Mouse (Mus musculus): ENCODE results near the gene Hhex. TPM values are rescaled to one million over a fixed set of nuclear protein-coding genes. Genes with fewer than 3 reads are reported as not detected.

The Hhex gene
- 10.6 and 26.5 TPM in 2 replicates for polyA plus RNA-seq (2016; fragmentation: Nextera tagmentation; extraction: Ambion mirVana)

- H3K36me3 ChIP-seq = no peaks in the 10 kb centered on the region
- peaks cover 20% of the 10 kb centered on the region for H3K4me1 ChIP-seq
- H3K4me3 ChIP-seq = peak within 1 kb of the TSS; percentile 66
- peaks cover 96% of the 10 kb centered on the region for H3K27me3 ChIP-seq (ENCODE audit: insufficient read depth, poor library complexity, severe bottlenecking)
- under 1% methylated on average over 71 of the region's 79 CpGs for WGBS
- peak within 1 kb of the TSS; percentile 87 for H3K27ac ChIP-seq
- no peaks in the 10 kb centered on the region for H3K9me3 ChIP-seq
- DNase-seq (ENCODE audit: low spot score) = peak; percentile 89
Measured at GRCm38 (mm10) chr19:37434263-37434951, at the start of gene Hhex. Gene Hhex (plus strand): TSS chr19:37434810.

DNA sequence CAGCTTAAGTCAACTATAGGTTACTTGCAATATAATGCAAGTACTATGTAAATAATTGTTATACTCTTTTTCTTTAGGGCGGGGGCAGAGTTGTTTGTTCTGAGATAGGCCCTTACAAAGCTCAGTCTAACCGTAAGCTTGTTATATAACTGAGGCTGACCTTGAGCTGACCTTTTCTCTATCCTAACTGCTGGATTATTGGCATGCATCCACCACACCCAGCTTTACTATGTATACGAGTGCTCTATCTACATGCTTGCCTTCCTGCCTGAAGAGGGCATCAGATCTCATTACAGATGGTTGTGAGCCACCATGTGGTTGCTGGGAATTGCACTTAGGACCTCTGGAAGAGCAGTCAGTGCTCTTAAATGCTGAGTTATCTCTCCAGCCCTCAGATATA lies 48.5 kb upstream of the Hhex start:
- no peaks in the 10 kb centered on the region for H3K27me3 ChIP-seq (ENCODE audit: insufficient read depth, poor library complexity, severe bottlenecking)
- no peak for DNase-seq (ENCODE audit: low spot score)
- peaks cover 62% of the 10 kb centered on the region for H3K36me3 ChIP-seq
- 80% methylated on average over 3 of the region's 3 CpGs for WGBS
- no peak overlapping the region for H3K4me3 ChIP-seq
- H3K27ac ChIP-seq = no peak overlapping the region
- no peaks in the 10 kb centered on the region for H3K4me1 ChIP-seq
- H3K9me3 ChIP-seq = no peaks in the 10 kb centered on the region

- Histone ChIP-seq H3K27me3 (ENCODE audit: insufficient read depth, poor library complexity, severe bottlenecking) (no peaks in the 10 kb centered on the region), H3K4me1 (no peaks in the 10 kb centered on the region), H3K27ac (no peak overlapping the region), H3K4me3 (no peak overlapping the region), H3K36me3 (peaks cover 87% of the 10 kb centered on the region), H3K9me3 (no peaks in the 10 kb centered on the region)
- DNase-seq (ENCODE audit: low spot score) = no peak
- 93% methylated on average over 3 of the region's 3 CpGs for WGBS
Measured at GRCm38 (mm10) chr19:37391869-37392268, 42.7 kb upstream of the Hhex start.

DNA sequence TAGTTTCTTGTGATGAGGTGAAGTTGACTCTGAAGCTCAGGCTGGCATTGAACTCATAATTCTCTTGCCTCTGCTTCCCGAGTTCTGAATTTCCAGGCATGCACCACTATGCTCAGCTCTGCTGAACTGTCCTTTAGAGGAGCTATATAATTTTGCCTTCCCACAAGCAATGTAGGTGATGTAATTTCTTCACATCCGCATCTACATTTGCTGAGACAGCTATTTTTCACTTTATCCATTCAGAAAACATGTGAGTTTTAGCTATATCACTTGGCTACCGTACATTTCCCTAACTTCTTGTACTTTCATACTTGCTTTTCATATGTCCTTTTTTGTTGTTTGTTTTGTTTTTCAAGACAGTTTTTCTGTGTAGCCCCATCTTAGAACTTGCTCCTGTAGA lies 38.3 kb upstream of the Hhex start:
- Histone ChIP-seq H3K27me3 (ENCODE audit: insufficient read depth, poor library complexity, severe bottlenecking) (no peaks in the 10 kb centered on the region), H3K36me3 (peaks cover 91% of the 10 kb centered on the region), H3K4me1 (no peaks in the 10 kb centered on the region), H3K27ac (no peak overlapping the region), H3K9me3 (no peaks in the 10 kb centered on the region), H3K4me3 (no peak overlapping the region)
- DNase-seq (ENCODE audit: low spot score) = no peak
- WGBS = 95% methylated on average over 3 of the region's 3 CpGs

- DNase-seq (ENCODE audit: low spot score) = no peak
- 82% methylated on average over 6 of the region's 6 CpGs for WGBS
- H3K36me3 ChIP-seq = peaks cover 97% of the 10 kb centered on the region
- H3K9me3 ChIP-seq = no peaks in the 10 kb centered on the region
- no peaks in the 10 kb centered on the region for H3K4me1 ChIP-seq
- no peak overlapping the region for H3K27ac ChIP-seq
- no peaks in the 10 kb centered on the region for H3K27me3 ChIP-seq (ENCODE audit: insufficient read depth, poor library complexity, severe bottlenecking)
- H3K4me3 ChIP-seq = no peak overlapping the region
Measured at GRCm38 (mm10) chr19:37400936-37401335, 33.7 kb upstream of the Hhex start.

DNA sequence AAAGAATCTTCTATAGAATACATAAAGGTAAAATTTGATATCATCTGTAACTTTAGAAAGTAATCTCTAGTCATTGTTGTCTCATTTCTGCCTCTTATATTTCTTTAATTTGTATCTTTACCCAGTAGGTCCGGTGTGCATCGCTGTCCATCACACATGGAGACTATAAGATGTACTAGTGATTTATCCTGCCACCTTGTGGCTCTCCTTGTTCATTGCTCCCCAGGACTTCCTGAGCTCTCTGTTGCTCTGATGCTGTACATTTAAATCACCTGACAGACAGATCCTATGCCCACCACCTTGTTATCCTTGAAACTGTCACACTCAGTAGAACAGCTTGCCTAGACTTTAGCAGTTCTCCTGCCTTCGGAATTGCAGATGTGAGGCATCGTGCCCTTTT lies 16.3 kb upstream of the Hhex start:
- Histone ChIP-seq H3K27me3 (ENCODE audit: insufficient read depth, poor library complexity, severe bottlenecking) (no peaks in the 10 kb centered on the region), H3K4me3 (no peak overlapping the region), H3K27ac (no peak overlapping the region), H3K4me1 (no peaks in the 10 kb centered on the region), H3K36me3 (peaks cover 87% of the 10 kb centered on the region), H3K9me3 (no peaks in the 10 kb centered on the region)
- peak; percentile 73 for DNase-seq (ENCODE audit: low spot score)
- 85% methylated on average over 4 of the region's 4 CpGs for WGBS

DNA sequence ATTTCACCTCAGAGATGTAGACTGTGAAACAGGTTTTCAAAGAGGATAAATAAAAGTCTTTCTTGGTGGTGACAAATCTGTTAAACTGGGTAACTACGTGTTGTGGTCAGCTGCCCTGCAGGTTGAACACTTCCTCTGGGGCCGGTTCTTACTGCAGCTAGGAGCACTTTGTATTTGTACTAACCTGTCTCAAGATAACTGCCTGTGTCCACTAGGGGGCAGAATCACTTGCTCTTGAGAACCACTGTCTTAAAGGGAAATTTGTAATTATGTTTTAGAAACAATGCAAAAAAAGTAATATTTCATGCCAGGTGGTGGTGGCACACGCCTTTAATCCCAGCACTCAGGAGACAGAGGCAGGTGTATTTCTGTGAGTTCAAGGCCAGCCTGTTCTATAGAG lies 15.0 kb upstream of the Hhex start:
- 46% methylated on average over 3 of the region's 3 CpGs for WGBS
- DNase-seq (ENCODE audit: low spot score) = peak; percentile 77

GRCm38 (mm10) chr19:37428589-37428988 lies 6.0 kb upstream of the Hhex start:
- no peak for DNase-seq (ENCODE audit: low spot score)
- H3K4me1 ChIP-seq = no peaks in the 10 kb centered on the region
- no peak overlapping the region for H3K27ac ChIP-seq
- no peaks in the 10 kb centered on the region for H3K36me3 ChIP-seq
- H3K9me3 ChIP-seq = no peaks in the 10 kb centered on the region
- H3K27me3 ChIP-seq (ENCODE audit: insufficient read depth, poor library complexity, severe bottlenecking) = peaks cover 39% of the 10 kb centered on the region
- H3K4me3 ChIP-seq = no peak overlapping the region
- WGBS = 83% methylated on average over 5 of the region's 5 CpGs

More for the DNA sequence above, 15.0 kb upstream of the Hhex start:
- no peaks in the 10 kb centered on the region for H3K27me3 ChIP-seq (ENCODE audit: insufficient read depth, poor library complexity, severe bottlenecking)
- no peak overlapping the region for H3K4me3 ChIP-seq
- H3K4me1 ChIP-seq = no peaks in the 10 kb centered on the region
- no peaks in the 10 kb centered on the region for H3K9me3 ChIP-seq
- no peak overlapping the region for H3K27ac ChIP-seq
- peaks cover 76% of the 10 kb centered on the region for H3K36me3 ChIP-seq

DNA sequence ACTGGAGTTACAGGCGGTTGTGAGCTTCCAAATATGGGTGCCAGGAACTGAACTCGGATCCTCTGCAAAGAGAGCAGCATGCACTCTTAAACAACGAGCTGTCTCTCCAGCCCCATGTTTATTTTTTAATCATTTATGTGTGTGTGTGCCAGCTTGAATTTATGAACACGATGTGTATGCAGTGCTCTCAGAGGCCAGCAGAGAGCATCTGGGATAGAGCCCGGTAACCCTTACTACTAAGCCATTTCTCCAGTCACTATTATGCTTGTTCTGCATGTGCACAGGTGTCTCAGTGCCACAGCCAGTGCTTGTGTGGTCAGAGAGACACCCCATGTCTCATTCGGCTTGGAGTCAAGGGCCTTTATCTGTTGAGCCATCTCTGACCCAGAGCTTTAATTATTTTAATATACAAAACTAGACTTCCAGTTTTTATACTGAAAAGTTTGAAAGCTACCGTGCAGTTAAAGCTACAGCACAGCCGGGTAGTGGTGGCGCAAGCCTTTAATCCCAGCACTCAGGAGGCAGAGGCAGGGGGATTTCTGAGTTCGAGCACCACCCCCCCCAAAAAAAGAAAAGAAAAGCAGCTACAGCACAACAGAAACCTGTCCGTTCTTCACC lies 3.4 kb upstream of the Hhex start:
- H3K9me3 ChIP-seq = no peaks in the 10 kb centered on the region
- peaks cover 66% of the 10 kb centered on the region for H3K27me3 ChIP-seq (ENCODE audit: insufficient read depth, poor library complexity, severe bottlenecking)
- H3K4me3 ChIP-seq = no peak overlapping the region
- H3K36me3 ChIP-seq = no peaks in the 10 kb centered on the region
- WGBS = 90% methylated on average over 11 of the region's 11 CpGs
- DNase-seq (ENCODE audit: low spot score) = no peak
- H3K27ac ChIP-seq = no peak overlapping the region
- peaks cover 20% of the 10 kb centered on the region for H3K4me1 ChIP-seq

DNA sequence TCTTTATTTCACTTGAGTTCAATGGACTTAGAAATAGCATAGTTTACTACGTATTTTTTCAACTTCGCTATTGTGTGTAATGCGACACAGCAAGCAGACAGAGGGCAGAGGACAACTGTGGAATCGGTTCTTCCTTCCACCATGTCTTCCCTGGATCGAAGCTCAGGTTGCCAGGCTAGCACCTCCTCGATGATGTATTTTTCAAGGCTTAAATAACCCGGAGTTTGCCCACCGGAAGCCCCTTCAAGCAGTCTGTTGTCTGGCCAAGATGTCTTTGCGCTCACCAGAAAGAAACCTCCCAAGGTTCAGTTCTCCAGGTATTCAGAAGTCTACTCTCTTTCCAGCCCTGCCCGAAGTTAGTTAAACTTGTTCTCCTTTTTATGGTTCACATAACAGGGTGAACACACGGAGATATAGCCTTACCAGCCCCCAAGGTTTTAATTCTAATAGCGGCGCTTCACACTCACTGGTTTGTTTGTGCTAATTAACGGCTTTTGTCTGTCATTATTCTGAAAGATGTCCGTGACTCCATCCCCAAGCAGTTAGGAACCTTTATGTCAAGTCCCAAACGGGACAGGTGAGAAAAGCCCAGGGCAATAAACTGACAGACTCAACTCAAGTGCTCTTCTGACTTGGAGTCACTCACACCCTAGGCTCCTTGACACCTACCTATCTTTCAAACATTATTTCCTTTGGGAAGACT lies 1.6 kb upstream of the Hhex start:
- H3K36me3 ChIP-seq = no peaks in the 10 kb centered on the region
- peaks cover 84% of the 10 kb centered on the region for H3K27me3 ChIP-seq (ENCODE audit: insufficient read depth, poor library complexity, severe bottlenecking)
- 0 out of 2 replicates have a peak overlapping the region, but pooled peaks have one; percentile 15 for H3K4me3 ChIP-seq
- no peak for DNase-seq (ENCODE audit: low spot score)
- H3K27ac ChIP-seq = no peak overlapping the region
- WGBS = 23% methylated on average over 16 of the region's 16 CpGs
- peaks cover 20% of the 10 kb centered on the region for H3K4me1 ChIP-seq
- H3K9me3 ChIP-seq = no peaks in the 10 kb centered on the region

- H3K4me1 ChIP-seq = peaks cover 20% of the 10 kb centered on the region
- DNase-seq (ENCODE audit: low spot score) = no peak
- peaks cover 92% of the 10 kb centered on the region for H3K27me3 ChIP-seq (ENCODE audit: insufficient read depth, poor library complexity, severe bottlenecking)
- WGBS = 2% methylated on average over 14 of the region's 14 CpGs
- H3K4me3 ChIP-seq = peak overlapping the region; percentile 66
- H3K27ac ChIP-seq = peak overlapping the region; percentile 87; the same call in 1 of the 2 replicates
- H3K36me3 ChIP-seq = no peaks in the 10 kb centered on the region
- no peaks in the 10 kb centered on the region for H3K9me3 ChIP-seq
Measured at GRCm38 (mm10) chr19:37433895-37434262, 731 bp upstream of the Hhex start.

GRCm38 (mm10) chr19:37435041-37435852 lies 637 bp downstream of the Hhex start:
- Histone ChIP-seq H3K4me3 (peak overlapping the region; percentile 66), H3K27ac (peak overlapping the region; percentile 87), H3K36me3 (no peaks in the 10 kb centered on the region), H3K9me3 (no peaks in the 10 kb centered on the region), H3K27me3 (ENCODE audit: insufficient read depth, poor library complexity, severe bottlenecking) (peaks cover 98% of the 10 kb centered on the region), H3K4me1 (peaks cover 20% of the 10 kb centered on the region)
- DNase-seq (ENCODE audit: low spot score) = peak; percentile 85
- under 1% methylated on average over 76 of the region's 77 CpGs for WGBS

All from heart, embryonic 10.5 days (tissue).